Mouse (Mus musculus): Measurements from ENCODE around the gene Ctnna2. TPM values are rescaled to one million over a fixed set of nuclear protein-coding genes. Genes with fewer than 3 reads are reported as not detected.

Gene Ctnna2
- polyA plus RNA-seq, 1 experiment from 2014 or later = 7.2 TPM

DNA sequence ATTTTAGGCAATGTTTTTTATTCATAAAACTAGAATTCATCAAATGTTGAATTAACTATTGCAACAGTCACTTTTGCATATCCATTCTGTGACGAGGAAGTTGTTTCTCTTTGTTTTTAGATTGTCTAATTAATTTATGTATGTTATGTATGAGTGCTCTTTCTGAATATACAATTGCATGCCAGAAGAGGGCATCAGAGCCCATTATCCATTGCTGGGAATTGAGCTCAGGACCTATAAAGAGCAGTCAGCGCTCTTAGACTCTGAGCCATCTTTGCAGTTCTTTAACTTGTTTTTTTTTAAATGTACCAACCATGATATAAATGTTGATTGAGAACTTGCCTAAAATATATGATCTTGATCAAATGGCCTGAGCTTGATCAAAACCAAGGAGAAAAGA lies 340.7 kb downstream of the Ctnna2 start:
- H3K36me3 ChIP-seq = no peaks in the 10 kb centered on the region
- no peaks in the 10 kb centered on the region for H3K4me1 ChIP-seq (replicated peaks)
- no peak overlapping the region for H3K4me2 ChIP-seq (replicated peaks)
- H3K9me3 ChIP-seq = no peaks in the 10 kb centered on the region
- H3K4me3 ChIP-seq (replicated peaks) = no peak overlapping the region
- 81% methylated on average over 2 of the region's 2 CpGs for WGBS
- no peaks in the 10 kb centered on the region for H3K27me3 ChIP-seq (replicated peaks)
- H3K27ac ChIP-seq = no peak overlapping the region
- no peak overlapping the region for H3K9ac ChIP-seq
- ATAC-seq = no peak

DNA sequence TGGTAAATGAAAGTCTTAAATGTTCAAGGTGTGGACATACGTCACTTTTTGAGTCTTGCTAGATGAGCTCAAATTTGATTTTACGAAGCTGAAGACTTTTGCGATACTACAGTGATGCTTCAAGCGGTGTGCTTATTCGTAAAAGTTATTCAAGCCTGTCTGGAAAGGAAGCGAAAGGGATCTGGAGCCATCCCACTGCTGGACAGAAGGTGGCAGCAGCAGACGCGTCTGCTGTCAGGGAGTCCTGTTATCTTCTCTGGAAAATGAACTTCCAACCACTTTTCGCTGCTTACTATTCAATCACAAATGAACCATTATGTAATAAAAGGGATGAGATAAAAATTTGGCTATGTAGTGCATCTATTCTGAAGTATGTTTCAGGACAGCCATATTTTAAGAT lies 345.5 kb downstream of the Ctnna2 start:
- Histone ChIP-seq H3K27ac (no peak overlapping the region), H3K36me3 (no peaks in the 10 kb centered on the region), H3K4me2 (replicated peaks) (no peak overlapping the region), H3K4me3 (replicated peaks) (no peak overlapping the region), H3K27me3 (replicated peaks) (no peaks in the 10 kb centered on the region), H3K9me3 (no peaks in the 10 kb centered on the region), H3K9ac (no peak overlapping the region), H3K4me1 (replicated peaks) (no peaks in the 10 kb centered on the region)
- ATAC-seq = peak; percentile 56; the same call in 1 of the 2 replicates
- 35% methylated on average over 9 of the region's 9 CpGs for WGBS

GRCm38 (mm10) chr6:77628573-77629192 lies 350.8 kb downstream of the Ctnna2 start:
- no peaks in the 10 kb centered on the region for H3K9me3 ChIP-seq
- 52% methylated on average over 7 of the region's 7 CpGs for WGBS
- 0 out of 2 replicates have a peak, but pooled peaks have one; percentile 45 for ATAC-seq

DNA sequence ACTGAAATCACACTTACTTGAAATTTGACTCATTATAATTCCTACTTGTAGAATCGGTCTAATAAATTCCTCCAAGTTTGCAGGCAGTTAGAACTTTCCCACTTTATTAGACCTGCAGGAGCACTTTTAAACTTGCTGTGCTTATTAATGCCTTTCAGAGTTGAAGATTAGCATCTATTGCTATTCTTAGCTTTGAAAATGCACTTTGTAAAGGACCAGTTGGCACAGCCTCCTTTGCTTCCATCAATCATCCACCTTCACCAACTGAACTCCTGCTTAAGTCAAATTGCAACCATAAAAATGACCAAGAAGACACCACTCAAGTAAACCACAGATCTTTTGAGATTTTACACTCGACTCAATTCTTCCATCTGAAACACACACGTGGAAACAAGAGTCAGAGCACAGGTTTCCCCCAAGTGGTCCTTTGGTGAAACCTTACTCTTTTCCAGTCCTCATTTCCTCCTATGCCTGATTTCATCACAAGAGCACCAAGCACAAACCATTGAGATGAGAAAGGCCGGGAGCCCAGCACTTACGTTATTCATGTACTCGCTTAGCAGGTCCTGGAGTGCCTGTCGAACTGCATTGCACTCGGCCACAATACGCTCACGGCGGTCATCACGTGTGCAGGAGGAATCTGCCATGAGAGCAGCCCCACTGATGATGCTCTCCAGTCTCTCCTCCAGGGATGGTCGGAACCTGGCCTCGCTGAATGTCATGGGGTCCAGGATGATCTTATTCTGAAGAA lies 374.7 kb downstream of the Ctnna2 start:
- Histone ChIP-seq H3K9ac (no peak overlapping the region), H3K27ac (no peak overlapping the region), H3K36me3 (no peaks in the 10 kb centered on the region), H3K4me1 (replicated peaks) (no peaks in the 10 kb centered on the region), H3K4me2 (replicated peaks) (no peak overlapping the region), H3K9me3 (no peaks in the 10 kb centered on the region), H3K27me3 (replicated peaks) (no peaks in the 10 kb centered on the region), H3K4me3 (replicated peaks) (no peak overlapping the region)
- WGBS = 87% methylated on average over 14 of the region's 14 CpGs
- ATAC-seq = no peak

More at GRCm38 (mm10) chr6:77628573-77629192, 350.8 kb downstream of the Ctnna2 start:
- Histone ChIP-seq H3K4me3 (replicated peaks) (no peak overlapping the region), H3K27ac (no peak overlapping the region), H3K36me3 (no peaks in the 10 kb centered on the region), H3K4me1 (replicated peaks) (no peaks in the 10 kb centered on the region), H3K4me2 (replicated peaks) (no peak overlapping the region), H3K27me3 (replicated peaks) (no peaks in the 10 kb centered on the region), H3K9ac (no peak overlapping the region)

DNA sequence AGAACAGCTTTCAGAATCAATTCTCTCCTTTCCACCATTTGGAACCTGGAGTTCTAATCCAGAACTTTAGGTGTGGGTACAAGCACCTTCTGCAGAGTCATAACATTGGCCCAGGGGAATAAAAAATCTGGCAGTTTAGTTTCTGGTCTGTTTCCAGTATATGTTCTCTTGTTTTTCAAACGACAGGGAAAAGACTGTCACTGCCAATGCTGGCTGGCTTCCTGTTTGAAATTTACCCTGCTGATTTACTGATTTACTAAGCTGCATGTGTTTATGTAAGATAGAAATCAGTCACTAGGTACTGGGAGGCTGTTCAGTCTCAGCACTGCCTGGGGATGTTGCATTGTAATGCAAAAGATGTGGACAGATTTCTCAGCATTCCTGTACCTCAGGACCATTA lies 375.6 kb downstream of the Ctnna2 start:
- Histone ChIP-seq H3K9ac (no peak overlapping the region), H3K27ac (no peak overlapping the region), H3K4me2 (replicated peaks) (no peak overlapping the region), H3K4me1 (replicated peaks) (no peaks in the 10 kb centered on the region), H3K27me3 (replicated peaks) (no peaks in the 10 kb centered on the region), H3K36me3 (no peaks in the 10 kb centered on the region), H3K4me3 (replicated peaks) (no peak overlapping the region), H3K9me3 (no peaks in the 10 kb centered on the region)
- no peak for ATAC-seq
- 11% methylated on average over 1 of the region's 1 CpGs for WGBS

DNA sequence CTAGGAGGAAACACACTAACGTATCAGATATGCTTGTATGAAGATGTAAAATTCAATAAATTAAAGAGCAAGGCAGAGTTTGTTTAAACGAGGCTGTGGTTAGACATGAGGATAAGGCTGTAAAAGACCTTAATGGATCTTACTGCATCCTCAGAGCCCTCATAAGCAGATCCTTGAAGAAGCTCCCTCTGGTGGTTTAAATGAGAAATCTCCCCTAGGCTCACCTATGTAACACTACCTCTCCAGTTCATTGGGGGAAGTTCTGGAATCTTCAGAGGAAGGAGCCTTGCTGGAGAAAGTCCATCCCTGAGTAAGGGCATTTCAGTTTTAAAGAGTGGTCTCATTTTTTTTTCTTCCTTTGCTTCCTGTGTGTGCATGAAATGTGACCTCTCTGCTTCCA lies 380.3 kb downstream of the Ctnna2 start:
- Histone ChIP-seq H3K36me3 (no peaks in the 10 kb centered on the region), H3K27ac (no peak overlapping the region), H3K27me3 (replicated peaks) (no peaks in the 10 kb centered on the region), H3K4me3 (replicated peaks) (no peak overlapping the region), H3K4me1 (replicated peaks) (no peaks in the 10 kb centered on the region), H3K9ac (no peak overlapping the region), H3K4me2 (replicated peaks) (no peak overlapping the region), H3K9me3 (no peaks in the 10 kb centered on the region)
- 52% methylated on average over 2 of the region's 2 CpGs for WGBS
- no peak for ATAC-seq

- WGBS = 49% methylated on average over 4 of the region's 4 CpGs
- no peak for ATAC-seq
These were observed 396.9 kb downstream of the Ctnna2 start for GRCm38 (mm10) chr6:77582568-77582967.

DNA sequence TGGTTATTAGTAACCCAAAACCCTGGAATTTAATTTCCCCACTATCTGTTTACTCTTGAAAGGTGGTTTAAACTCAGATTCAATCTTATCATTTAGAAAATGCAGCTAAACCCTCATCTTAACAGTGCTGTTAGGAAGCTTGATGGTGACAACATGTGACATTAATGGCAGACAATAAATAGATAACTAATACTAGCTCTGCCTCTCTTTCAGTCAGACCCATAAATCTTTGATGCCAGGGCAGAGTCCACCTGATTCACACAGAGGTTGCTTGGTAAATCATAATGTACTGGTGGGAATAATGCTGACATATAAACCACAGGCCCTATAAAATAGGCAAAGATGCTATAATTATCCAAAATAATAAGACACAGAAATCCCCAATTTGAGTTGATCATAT lies 398.6 kb downstream of the Ctnna2 start:
- H3K27me3 ChIP-seq (replicated peaks) = no peaks in the 10 kb centered on the region
- ATAC-seq = peak; percentile 58; the same call in 1 of the 2 replicates
- no peak overlapping the region for H3K9ac ChIP-seq
- H3K4me1 ChIP-seq (replicated peaks) = no peaks in the 10 kb centered on the region
- no peaks in the 10 kb centered on the region for H3K36me3 ChIP-seq
- H3K27ac ChIP-seq = no peak overlapping the region
- no peaks in the 10 kb centered on the region for H3K9me3 ChIP-seq
- H3K4me3 ChIP-seq (replicated peaks) = no peak overlapping the region
- no peak overlapping the region for H3K4me2 ChIP-seq (replicated peaks)

More at GRCm38 (mm10) chr6:77582568-77582967, 396.9 kb downstream of the Ctnna2 start:
- no peak overlapping the region for H3K4me3 ChIP-seq (replicated peaks)
- H3K9me3 ChIP-seq = no peaks in the 10 kb centered on the region
- H3K4me1 ChIP-seq (replicated peaks) = no peaks in the 10 kb centered on the region
- no peak overlapping the region for H3K9ac ChIP-seq
- no peaks in the 10 kb centered on the region for H3K27me3 ChIP-seq (replicated peaks)
- H3K27ac ChIP-seq = no peak overlapping the region
- no peak overlapping the region for H3K4me2 ChIP-seq (replicated peaks)
- H3K36me3 ChIP-seq = no peaks in the 10 kb centered on the region

DNA sequence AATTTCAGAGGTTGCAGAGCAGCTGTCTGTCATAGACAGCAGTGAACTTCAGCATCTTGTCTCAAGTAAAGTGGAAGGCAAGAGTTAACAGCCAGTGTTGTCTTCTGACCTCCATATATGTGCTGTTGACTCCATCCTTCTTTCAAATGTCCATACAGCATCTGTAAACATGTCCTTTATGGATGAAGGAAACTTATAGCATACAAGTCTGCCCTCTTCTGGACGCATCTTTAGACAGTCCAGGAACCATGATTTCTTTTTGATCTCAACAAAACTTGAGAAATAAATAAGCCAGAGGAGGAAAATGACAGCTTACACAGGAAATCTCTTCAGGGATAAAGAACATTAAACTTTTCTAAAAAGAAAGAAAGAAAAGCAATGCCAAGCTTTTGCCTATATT lies 400.9 kb downstream of the Ctnna2 start:
- Histone ChIP-seq H3K9ac (no peak overlapping the region), H3K36me3 (no peaks in the 10 kb centered on the region), H3K27me3 (replicated peaks) (no peaks in the 10 kb centered on the region), H3K27ac (no peak overlapping the region), H3K4me2 (replicated peaks) (no peak overlapping the region), H3K4me3 (replicated peaks) (no peak overlapping the region), H3K4me1 (replicated peaks) (no peaks in the 10 kb centered on the region), H3K9me3 (no peaks in the 10 kb centered on the region)
- 53% methylated on average over 1 of the region's 1 CpGs for WGBS
- ATAC-seq = no peak

DNA sequence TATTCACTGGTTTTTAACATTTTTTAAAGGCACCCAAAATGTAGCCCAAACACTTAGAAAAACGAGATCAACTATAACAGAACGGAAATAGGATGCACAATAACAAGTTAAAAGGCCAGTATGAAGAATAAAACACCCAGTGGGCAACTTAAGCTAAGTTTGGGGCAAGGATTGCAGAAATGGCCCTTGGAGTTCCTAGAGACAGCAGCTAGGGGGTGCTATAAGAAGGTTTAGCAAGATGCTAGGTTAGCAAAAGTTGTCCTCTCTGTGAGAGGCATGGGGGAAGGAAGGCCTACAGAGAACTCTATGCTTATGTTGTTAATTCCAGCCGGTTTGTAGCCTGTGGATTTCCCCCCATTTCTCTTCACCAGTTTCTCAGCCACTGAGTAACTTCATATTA lies 401.9 kb downstream of the Ctnna2 start:
- Histone ChIP-seq H3K27me3 (replicated peaks) (no peaks in the 10 kb centered on the region), H3K4me3 (replicated peaks) (no peak overlapping the region), H3K27ac (no peak overlapping the region), H3K4me1 (replicated peaks) (no peaks in the 10 kb centered on the region), H3K9me3 (no peaks in the 10 kb centered on the region), H3K9ac (no peak overlapping the region), H3K36me3 (no peaks in the 10 kb centered on the region), H3K4me2 (replicated peaks) (no peak overlapping the region)
- 56% methylated on average over 3 of the region's 3 CpGs for WGBS
- no peak for ATAC-seq

- WGBS = 53% methylated on average over 3 of the region's 3 CpGs
- Histone ChIP-seq H3K27ac (no peak overlapping the region), H3K9me3 (no peaks in the 10 kb centered on the region), H3K4me2 (replicated peaks) (no peak overlapping the region), H3K4me1 (replicated peaks) (no peaks in the 10 kb centered on the region), H3K36me3 (no peaks in the 10 kb centered on the region), H3K9ac (no peak overlapping the region), H3K27me3 (replicated peaks) (no peaks in the 10 kb centered on the region), H3K4me3 (replicated peaks) (no peak overlapping the region)
- ATAC-seq = no peak
These were observed 406.9 kb downstream of the Ctnna2 start for GRCm38 (mm10) chr6:77572614-77573013.

DNA sequence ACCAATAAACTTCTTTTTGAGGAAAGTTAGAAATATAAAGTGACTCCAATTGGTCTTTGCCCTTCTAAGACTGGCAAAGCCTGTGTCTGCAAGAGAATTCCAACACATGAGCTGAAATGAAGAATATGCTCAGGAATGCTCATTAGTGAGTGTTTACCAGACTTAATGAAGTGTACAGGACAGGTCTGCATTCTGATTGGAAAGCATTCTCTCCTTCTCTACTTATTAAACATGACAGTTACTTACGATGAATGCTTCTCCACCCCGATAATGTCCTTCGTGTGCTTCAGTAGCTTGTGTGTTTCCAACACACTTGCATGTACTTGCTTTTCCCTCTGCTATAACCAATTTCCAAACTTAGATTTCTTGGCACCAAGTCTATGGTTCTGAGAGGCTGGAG lies 409.6 kb downstream of the Ctnna2 start:
- H3K9me3 ChIP-seq = no peaks in the 10 kb centered on the region
- ATAC-seq = no peak
- H3K9ac ChIP-seq = no peak overlapping the region
- no peak overlapping the region for H3K4me2 ChIP-seq (replicated peaks)
- H3K36me3 ChIP-seq = no peaks in the 10 kb centered on the region
- no peaks in the 10 kb centered on the region for H3K27me3 ChIP-seq (replicated peaks)
- no peaks in the 10 kb centered on the region for H3K4me1 ChIP-seq (replicated peaks)
- H3K4me3 ChIP-seq (replicated peaks) = no peak overlapping the region
- H3K27ac ChIP-seq = no peak overlapping the region
- 95% methylated on average over 3 of the region's 3 CpGs for WGBS

GRCm38 (mm10) chr6:77556181-77556580 lies 423.3 kb downstream of the Ctnna2 start:
- no peak overlapping the region for H3K27ac ChIP-seq
- no peak overlapping the region for H3K9ac ChIP-seq
- 0 out of 2 replicates have a peak, but pooled peaks cover 2% of the 10 kb centered on the region for H3K4me1 ChIP-seq (replicated peaks)
- no peaks in the 10 kb centered on the region for H3K27me3 ChIP-seq (replicated peaks)
- H3K9me3 ChIP-seq = no peaks in the 10 kb centered on the region
- 38% methylated on average over 1 of the region's 1 CpGs for WGBS
- H3K4me3 ChIP-seq (replicated peaks) = no peak overlapping the region
- no peak overlapping the region for H3K4me2 ChIP-seq (replicated peaks)
- no peaks in the 10 kb centered on the region for H3K36me3 ChIP-seq
- peak; percentile 63 for ATAC-seq
